Mouse (Mus musculus): ENCODE data around the gene Sel1l3. TPM values are rescaled to one million over a fixed set of nuclear protein-coding genes. Genes with fewer than 3 reads are reported as not detected.

Sel1l3 gene
- total and polyA plus RNA-seq, 3 experiments, result 0.01 TPM; not detected in 2

GRCm38 (mm10) chr5:53153144-53153543 is 60.6 kb downstream of the Sel1l3 start:
- peaks cover 0 to 5% of the 10 kb centered on the region in 2 experiments; a peak in 2 of 4 replicates for H3K36me3 ChIP-seq (ENCODE audit: control insufficient read depth in 1 of 2, insufficient read depth in 2 of 2, low read length in 2 of 2)
- H3K4me1 ChIP-seq (ENCODE audit: control insufficient read depth in 1 of 2, insufficient read depth in 2 of 2, low read length in 2 of 2), result peaks cover 0 to 15% of the 10 kb centered on the region in 2 experiments; a peak in 2 of 4 replicates
- no peaks in the 10 kb centered on the region for H3K27me3 ChIP-seq (ENCODE audit: control insufficient read depth in 1 of 2, insufficient read depth in 2 of 2, low read length in 2 of 2)
- H3K79me2 ChIP-seq (ENCODE audit: control insufficient read depth, insufficient read depth, low read length, poor library complexity), result no peaks in the 10 kb centered on the region
- H3K9me3 ChIP-seq (replicated peaks; ENCODE audit: insufficient read depth, low read length), result no peaks in the 10 kb centered on the region
- TF ChIP-seq TCF12 (IDR thresholded peaks at IDR 0.05; ENCODE audit: low read depth, low read length) (peak; percentile 61; the same call in 1 of the 2 replicates), GATA1 (IDR thresholded peaks at IDR 0.05; ENCODE audit: low read depth, low read length) (0 out of 2 replicates have a peak, but pooled peaks have one; percentile 18), EP300 (IDR thresholded peaks at IDR 0.05; ENCODE audit: low read depth in 1 of 2, low read length in 2 of 2) (peak; percentile 56 to 79), USF1 (IDR thresholded peaks at IDR 0.05; ENCODE audit: low read depth, low read length) (no peak), MEF2A (IDR thresholded peaks at IDR 0.05; ENCODE audit: extremely low read depth, insufficient replicate concordance, low read depth, low read length, poor library complexity, severe bottlenecking) (no peak), MAFK (IDR thresholded peaks at IDR 0.05; ENCODE audit: borderline replicate concordance, low read depth, low read length) (0 out of 2 replicates have a peak, but pooled peaks have one; percentile 9), TBP (IDR thresholded peaks at IDR 0.05; ENCODE audit: low read depth, low read length) (no peak), ETS1 (IDR thresholded peaks at IDR 0.05; ENCODE audit: low read depth, low read length) (0 out of 2 replicates have a peak, but pooled peaks have one; percentile 32), ZNF384 (IDR thresholded peaks at IDR 0.05; ENCODE audit: low read depth, low read length) (peak; percentile 94)
- DNase-seq (ENCODE audit: low read depth, low spot score), result peak; percentile 43
- H3K27ac ChIP-seq (ENCODE audit: control insufficient read depth, low read depth, low read length), result no peak overlapping the region
- peak overlapping the region in 1 of 2 experiments; percentile 1; a peak in 1 of 4 replicates for H3K4me3 ChIP-seq (ENCODE audit: control insufficient read depth in 1 of 2, insufficient read depth in 1 of 2, low read depth in 2 of 2, low read length in 2 of 2)
- H3K9ac ChIP-seq (ENCODE audit: control insufficient read depth, low read depth, low read length, poor library complexity, severe bottlenecking), result no peak overlapping the region

DNA sequence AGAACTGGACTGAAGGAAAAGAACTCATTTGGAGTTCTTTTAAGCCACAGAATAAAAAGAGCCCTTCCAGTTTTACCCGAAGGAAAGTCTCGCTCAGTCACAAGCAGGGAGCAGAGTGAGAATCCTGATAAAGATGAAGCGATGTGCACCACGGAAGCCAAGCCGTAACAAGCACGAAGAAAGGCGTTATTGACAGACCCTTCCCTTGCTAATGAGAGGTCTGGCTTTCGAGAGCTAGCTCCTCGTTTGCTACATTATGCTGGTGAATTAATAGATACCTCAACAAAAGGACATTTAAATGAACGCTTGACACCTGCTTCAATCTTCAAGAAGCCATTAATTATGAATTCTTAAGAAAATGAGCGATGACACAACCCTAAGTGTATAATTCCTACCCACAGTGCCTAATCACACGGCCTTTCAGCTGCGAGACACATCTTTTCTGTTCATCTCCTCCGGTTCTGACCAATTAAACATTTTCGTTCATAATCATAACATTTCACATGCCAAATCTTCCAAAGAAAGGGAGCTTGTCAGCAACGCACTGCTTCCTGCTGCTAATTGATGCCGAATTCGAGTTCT is 62.3 kb downstream of the Sel1l3 start:
- H3K27me3 ChIP-seq (ENCODE audit: control insufficient read depth in 1 of 2, insufficient read depth in 2 of 2, low read length in 2 of 2), result no peaks in the 10 kb centered on the region
- H3K9ac ChIP-seq (ENCODE audit: control insufficient read depth, low read depth, low read length, poor library complexity, severe bottlenecking), result no peak overlapping the region
- no peaks in the 10 kb centered on the region for H3K79me2 ChIP-seq (ENCODE audit: control insufficient read depth, insufficient read depth, low read length, poor library complexity)
- H3K36me3 ChIP-seq (ENCODE audit: control insufficient read depth in 1 of 2, insufficient read depth in 2 of 2, low read length in 2 of 2), result peaks cover 0 to 5% of the 10 kb centered on the region in 2 experiments; a peak in 2 of 4 replicates
- TF ChIP-seq ELF1 (IDR thresholded peaks at IDR 0.05; ENCODE audit: low read depth, low read length) (no peak), SIN3A (IDR thresholded peaks at IDR 0.05; ENCODE audit: low read length) (no peak), HCFC1 (IDR thresholded peaks at IDR 0.05; ENCODE audit: low read depth, low read length) (no peak), GATA1 (IDR thresholded peaks at IDR 0.05; ENCODE audit: low read depth, low read length) (no peak), NELFE (IDR thresholded peaks at IDR 0.05; ENCODE audit: low read depth, low read length) (no peak), E2F4 (IDR thresholded peaks at IDR 0.05; ENCODE audit: borderline replicate concordance, low read depth, low read length) (no peak), GABPA (IDR thresholded peaks at IDR 0.05; ENCODE audit: low read depth, low read length) (no peak), TAL1 (IDR thresholded peaks at IDR 0.05; ENCODE audit: low read length) (no peak), MYC (IDR thresholded peaks at IDR 0.05; ENCODE audit: low read depth, low read length) (no peak), TBP (IDR thresholded peaks at IDR 0.05; ENCODE audit: low read depth, low read length) (no peak), BHLHE40 (IDR thresholded peaks at IDR 0.05; ENCODE audit: borderline replicate concordance, low read depth, low read length) (no peak), CHD1 (IDR thresholded peaks at IDR 0.05; ENCODE audit: low read depth, low read length) (no peak)
- no peak overlapping the region for H3K27ac ChIP-seq (ENCODE audit: control insufficient read depth, low read depth, low read length)
- H3K9me3 ChIP-seq (replicated peaks; ENCODE audit: insufficient read depth, low read length), result no peaks in the 10 kb centered on the region
- no peak for DNase-seq (ENCODE audit: low read depth, low spot score)
- no peak overlapping the region for H3K4me3 ChIP-seq (ENCODE audit: control insufficient read depth in 1 of 2, insufficient read depth in 1 of 2, low read depth in 2 of 2, low read length in 2 of 2)
- peaks cover 0 to 15% of the 10 kb centered on the region in 2 experiments; a peak in 2 of 4 replicates for H3K4me1 ChIP-seq (ENCODE audit: control insufficient read depth in 1 of 2, insufficient read depth in 2 of 2, low read length in 2 of 2)

Measured in MEL (cell line).